Mouse (Mus musculus): Measurements from ENCODE around the gene Gng8. TPM values are rescaled to one million over a fixed set of nuclear protein-coding genes. Genes with fewer than 3 reads are reported as not detected.

The Gng8 gene
- total and polyA plus RNA-seq, 2 experiments from 2014 or later = 16.4 TPM; not detected in 1

GRCm38 (mm10) chr7:16846775-16847174 lies 44.8 kb upstream of the Gng8 start:
- ATAC-seq (no peak), DNase-seq (no peak)
- Histone ChIP-seq H3K4me2 (ENCODE audit: low read depth) (no peak overlapping the region), H3K36me3 (ENCODE audit: insufficient read depth) (no peaks in the 10 kb centered on the region), H3K9ac (no peak overlapping the region), H3K4me1 (ENCODE audit: insufficient read depth) (no peaks in the 10 kb centered on the region), H3K4me3 (ENCODE audit: low read depth, low read length) (no peak overlapping the region), H3K27ac (ENCODE audit: low read depth, low read length) (no peak overlapping the region), H3K9me3 (ENCODE audit: low read length) (no peaks in the 10 kb centered on the region), H3K27me3 (ENCODE audit: insufficient read depth, low read length) (no peaks in the 10 kb centered on the region)
- WGBS = 97% methylated on average over 5 of the region's 5 CpGs
- TF ChIP-seq CTCF (IDR thresholded peaks at IDR 0.05; ENCODE audit: low read depth) = no peak

DNA sequence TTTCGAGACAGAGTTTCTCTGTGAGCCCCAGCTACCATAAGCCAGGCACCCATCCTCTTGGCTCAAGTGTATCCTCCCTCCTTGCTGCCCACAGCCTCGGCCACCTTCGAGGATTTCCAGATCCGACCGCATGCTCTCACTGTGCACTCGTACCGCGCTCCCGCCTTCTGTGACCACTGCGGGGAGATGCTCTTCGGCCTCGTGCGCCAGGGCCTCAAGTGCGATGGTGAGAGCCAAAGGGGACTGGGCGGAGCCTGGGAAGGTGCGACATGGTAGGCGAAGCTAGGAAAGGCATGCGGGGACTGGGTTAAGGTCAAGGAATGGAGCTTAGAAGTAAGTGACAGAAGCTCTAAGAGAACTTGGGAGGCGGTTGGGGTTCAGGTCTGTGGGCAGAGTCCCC lies 44.1 kb upstream of the Gng8 start:
- TF ChIP-seq CTCF (IDR thresholded peaks at IDR 0.05; ENCODE audit: low read depth) = no peak
- Histone ChIP-seq H3K4me1 (ENCODE audit: insufficient read depth) (no peaks in the 10 kb centered on the region), H3K27ac (ENCODE audit: low read depth, low read length) (no peak overlapping the region), H3K4me2 (ENCODE audit: low read depth) (no peak overlapping the region), H3K9ac (no peak overlapping the region), H3K36me3 (ENCODE audit: insufficient read depth) (0 out of 2 replicates have a peak, but pooled peaks cover 2% of the 10 kb centered on the region), H3K4me3 (ENCODE audit: low read depth, low read length) (no peak overlapping the region), H3K9me3 (ENCODE audit: low read length) (no peaks in the 10 kb centered on the region), H3K27me3 (ENCODE audit: insufficient read depth, low read length) (no peaks in the 10 kb centered on the region)
- no peak for ATAC-seq
- 88% methylated on average over 19 of the region's 19 CpGs for WGBS
- DNase-seq = no peak

DNA sequence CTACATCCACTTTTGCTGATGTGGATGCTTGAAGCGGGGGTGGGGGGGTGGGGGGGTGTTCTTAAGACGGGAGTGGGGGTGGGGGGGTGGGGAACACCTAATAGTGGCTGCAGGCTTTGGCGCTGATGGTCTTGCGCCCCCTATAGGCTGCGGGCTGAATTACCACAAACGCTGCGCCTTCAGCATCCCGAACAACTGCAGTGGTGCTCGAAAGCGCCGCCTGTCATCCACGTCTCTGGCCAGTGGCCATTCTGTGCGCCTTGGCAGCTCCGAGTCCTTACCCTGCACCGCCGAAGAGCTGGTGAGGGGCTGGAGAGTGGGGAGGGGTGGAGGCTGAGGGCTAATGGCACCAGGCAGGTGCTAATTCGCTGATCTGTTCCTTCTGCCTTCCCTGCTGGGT lies 43.0 kb upstream of the Gng8 start:
- ATAC-seq (peak; percentile 47), DNase-seq (peak; percentile 66)
- H3K27me3 ChIP-seq (ENCODE audit: insufficient read depth, low read length) = no peaks in the 10 kb centered on the region
- no peak overlapping the region for H3K27ac ChIP-seq (ENCODE audit: low read depth, low read length)
- WGBS = 12% methylated on average over 17 of the region's 17 CpGs
- 0 out of 2 replicates have a peak, but pooled peaks cover 2% of the 10 kb centered on the region for H3K36me3 ChIP-seq (ENCODE audit: insufficient read depth)
- no peaks in the 10 kb centered on the region for H3K9me3 ChIP-seq (ENCODE audit: low read length)
- peak; percentile 69 for TF ChIP-seq CTCF (IDR thresholded peaks at IDR 0.05; ENCODE audit: low read depth)
- H3K9ac ChIP-seq = no peak overlapping the region
- no peaks in the 10 kb centered on the region for H3K4me1 ChIP-seq (ENCODE audit: insufficient read depth)
- H3K4me3 ChIP-seq (ENCODE audit: low read depth, low read length) = no peak overlapping the region
- no peak overlapping the region for H3K4me2 ChIP-seq (ENCODE audit: low read depth)

DNA sequence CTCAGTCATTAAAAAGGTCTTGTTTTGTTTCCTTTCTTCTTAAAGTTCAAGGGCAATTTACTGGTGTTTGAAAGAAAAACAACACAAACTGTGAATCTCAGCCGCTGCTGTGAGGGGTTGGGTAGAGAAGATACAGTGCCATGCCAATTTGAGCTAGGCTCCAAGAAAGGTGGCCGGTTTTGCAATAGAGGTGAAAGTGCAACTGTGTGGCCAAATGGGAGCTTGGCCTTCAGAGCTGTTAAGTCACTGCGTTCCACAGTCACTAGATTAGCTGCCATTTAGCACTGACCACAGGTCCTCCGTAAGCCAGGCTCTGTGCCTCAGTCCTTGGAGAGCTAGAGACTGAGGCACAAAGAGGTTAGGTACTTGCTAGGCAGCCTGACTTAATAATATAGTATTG lies 40.0 kb upstream of the Gng8 start:
- H3K9me3 ChIP-seq (ENCODE audit: low read length) = no peaks in the 10 kb centered on the region
- ATAC-seq = no peak
- peaks cover 21% of the 10 kb centered on the region for H3K36me3 ChIP-seq (ENCODE audit: insufficient read depth)
- DNase-seq = no peak
- H3K4me1 ChIP-seq (ENCODE audit: insufficient read depth) = no peaks in the 10 kb centered on the region
- H3K27ac ChIP-seq (ENCODE audit: low read depth, low read length) = no peak overlapping the region
- H3K4me3 ChIP-seq (ENCODE audit: low read depth, low read length) = no peak overlapping the region
- TF ChIP-seq CTCF (IDR thresholded peaks at IDR 0.05; ENCODE audit: low read depth) = no peak
- 92% methylated on average over 4 of the region's 4 CpGs for WGBS
- no peak overlapping the region for H3K9ac ChIP-seq
- H3K4me2 ChIP-seq (ENCODE audit: low read depth) = no peak overlapping the region
- H3K27me3 ChIP-seq (ENCODE audit: insufficient read depth, low read length) = no peaks in the 10 kb centered on the region

DNA sequence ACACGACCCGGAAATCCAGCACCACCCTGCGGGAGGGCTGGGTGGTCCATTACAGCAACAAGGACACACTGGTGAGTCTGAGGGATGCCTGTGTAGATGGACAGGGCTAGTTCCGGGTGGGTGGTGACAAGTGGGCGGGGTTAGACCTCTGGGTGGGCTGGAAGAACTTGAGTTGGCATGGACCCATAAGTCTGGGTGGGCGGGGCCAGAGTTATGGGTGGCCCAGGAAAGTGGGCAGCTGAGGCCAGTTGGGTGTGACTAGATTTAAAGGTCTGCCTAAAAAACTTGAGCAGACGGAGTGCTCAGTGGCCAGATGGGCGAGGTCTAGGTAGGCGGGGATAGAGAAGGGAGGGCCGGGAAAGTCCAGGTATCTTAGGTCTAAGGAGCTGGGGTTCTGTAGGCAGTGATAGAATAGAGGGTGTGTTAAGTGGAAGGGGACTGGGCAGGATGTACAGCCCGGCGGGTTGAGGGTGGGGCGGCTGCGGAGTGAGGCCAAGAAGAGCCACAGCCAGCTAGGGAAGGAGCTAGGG lies 38.2 kb upstream of the Gng8 start:
- Histone ChIP-seq H3K9me3 (ENCODE audit: low read length) (no peaks in the 10 kb centered on the region), H3K4me1 (ENCODE audit: insufficient read depth) (no peaks in the 10 kb centered on the region), H3K4me3 (ENCODE audit: low read depth, low read length) (no peak overlapping the region), H3K9ac (no peak overlapping the region), H3K4me2 (ENCODE audit: low read depth) (no peak overlapping the region), H3K36me3 (ENCODE audit: insufficient read depth) (peaks cover 23% of the 10 kb centered on the region), H3K27ac (ENCODE audit: low read depth, low read length) (no peak overlapping the region), H3K27me3 (ENCODE audit: insufficient read depth, low read length) (no peaks in the 10 kb centered on the region)
- 0 out of 2 replicates have a peak, but pooled peaks have one; percentile 12 for ATAC-seq
- 87% methylated on average over 14 of the region's 14 CpGs for WGBS
- DNase-seq = no peak
- no peak for TF ChIP-seq CTCF (IDR thresholded peaks at IDR 0.05; ENCODE audit: low read depth)

GRCm38 (mm10) chr7:16858336-16858735 lies 33.2 kb upstream of the Gng8 start:
- DNase-seq (peak; percentile 36), ATAC-seq (peak; percentile 54; the same call in 1 of the 2 replicates)
- peak; percentile 68 for TF ChIP-seq CTCF (IDR thresholded peaks at IDR 0.05; ENCODE audit: low read depth)
- Histone ChIP-seq H3K36me3 (ENCODE audit: insufficient read depth) (peaks cover 20% of the 10 kb centered on the region), H3K9ac (no peak overlapping the region), H3K27me3 (ENCODE audit: insufficient read depth, low read length) (no peaks in the 10 kb centered on the region), H3K4me3 (ENCODE audit: low read depth, low read length) (no peak overlapping the region), H3K4me1 (ENCODE audit: insufficient read depth) (no peaks in the 10 kb centered on the region), H3K27ac (ENCODE audit: low read depth, low read length) (no peak overlapping the region), H3K9me3 (ENCODE audit: low read length) (no peaks in the 10 kb centered on the region), H3K4me2 (ENCODE audit: low read depth) (no peak overlapping the region)
- 23% methylated on average over 17 of the region's 17 CpGs for WGBS

DNA sequence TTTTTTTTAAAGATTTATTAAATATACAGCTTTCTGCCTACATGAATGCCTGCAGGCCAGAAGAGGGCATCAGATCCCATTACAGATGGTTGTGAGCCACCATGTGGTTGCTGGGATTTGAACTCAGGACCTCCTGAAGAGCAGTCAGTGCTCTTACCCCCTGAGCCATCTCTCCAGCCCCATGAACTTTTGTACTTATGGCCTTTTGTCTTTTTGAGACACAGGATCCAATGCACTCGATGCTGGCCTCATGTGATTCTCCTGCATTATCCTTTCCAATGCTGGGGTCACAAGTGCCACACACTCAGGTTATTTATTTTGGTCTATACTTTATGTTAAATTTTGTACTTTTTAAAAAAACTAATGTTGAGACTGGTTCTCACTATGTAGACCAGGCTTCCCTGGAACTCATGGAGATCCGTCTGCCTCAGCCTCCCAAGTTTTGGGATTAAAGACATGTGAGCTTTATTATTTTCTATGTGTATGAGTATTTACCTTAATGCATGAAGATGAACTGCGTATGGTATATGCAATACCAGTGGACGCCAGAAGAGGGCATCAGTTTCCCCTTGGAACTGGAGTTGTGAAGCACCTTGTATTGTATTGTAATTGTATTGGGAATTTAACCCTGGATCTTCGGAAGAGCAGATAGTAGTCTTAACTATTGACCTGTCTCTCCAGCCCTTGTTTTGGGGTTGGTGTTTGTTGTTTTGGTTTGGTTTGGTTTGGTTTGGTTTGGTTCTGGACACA lies 31.5 kb upstream of the Gng8 start:
- WGBS = 23% methylated on average over 5 of the region's 5 CpGs
- DNase-seq (peak; percentile 68), ATAC-seq (no peak)
- no peak overlapping the region for H3K4me2 ChIP-seq (ENCODE audit: low read depth)
- no peaks in the 10 kb centered on the region for H3K9me3 ChIP-seq (ENCODE audit: low read length)
- TF ChIP-seq CTCF (IDR thresholded peaks at IDR 0.05; ENCODE audit: low read depth) = peak; percentile 80
- peaks cover 14% of the 10 kb centered on the region for H3K36me3 ChIP-seq (ENCODE audit: insufficient read depth)
- H3K27ac ChIP-seq (ENCODE audit: low read depth, low read length) = no peak overlapping the region
- no peaks in the 10 kb centered on the region for H3K27me3 ChIP-seq (ENCODE audit: insufficient read depth, low read length)
- no peak overlapping the region for H3K4me3 ChIP-seq (ENCODE audit: low read depth, low read length)
- H3K4me1 ChIP-seq (ENCODE audit: insufficient read depth) = no peaks in the 10 kb centered on the region
- no peak overlapping the region for H3K9ac ChIP-seq

Measured in forebrain, postnatal 0 days (tissue).